Mouse (Mus musculus) heart, postnatal 0 days (tissue): Measurements from ENCODE around the gene Gm42878. TPM values are rescaled to one million over a fixed set of nuclear protein-coding genes. Genes with fewer than 3 reads are reported as not detected.

ENCODE experiments used
- ATAC-seq: fragments of 200-750 bp; cut with Nextera tagmentation; 2 replicates; pipeline ENCODE4 v1.8.0; 2017; ENCODE audit warnings: low read depth, moderate number of reproducible peaks, moderate library complexity; ENCODE audit not compliant: insufficient read depth
- DNase-seq: peaks from one replicate; pipeline ENCODE4 v3.0.0-alpha.2; 2016; ENCODE audit warnings: low spot score
- H3K27ac ChIP-seq: fragments of 300-500 bp; sonication (generic); 2 replicates; pipeline ENCODE4 v1.5.1; 2014; ENCODE audit warnings: low read depth, mild to moderate bottlenecking
- H3K27me3 ChIP-seq: fragments of 300-500 bp; sonication (generic); 2 replicates; pipeline ENCODE4 v1.6.1; 2014; ENCODE audit warnings: low read length, mixed read lengths; ENCODE audit not compliant: control insufficient read depth, insufficient read depth
- H3K36me3 ChIP-seq: fragments of 300-500 bp; sonication (generic); replicated peaks from 2 replicates; pipeline ENCODE4 v1.6.1; 2014; ENCODE audit warnings: low read length, mixed read lengths; ENCODE audit not compliant: control insufficient read depth, insufficient read depth
- H3K4me1 ChIP-seq: fragments of 300-500 bp; sonication (generic); 2 replicates; pipeline ENCODE4 v1.6.1; 2014; ENCODE audit warnings: antibody characterized with exemption; ENCODE audit not compliant: control insufficient read depth, insufficient read depth
- H3K4me2 ChIP-seq: fragments of 300-500 bp; sonication (generic); 2 replicates; pipeline ENCODE4 v1.6.1; 2014; ENCODE audit warnings: low read depth, mild to moderate bottlenecking, low read length, moderate library complexity
- H3K4me3 ChIP-seq: fragments of 300-500 bp; sonication (generic); 2 replicates; pipeline ENCODE4 v1.5.1; 2014; ENCODE audit warnings: low read depth, low read length
- H3K9ac ChIP-seq: fragments of 300-500 bp; sonication (generic); replicated peaks from 2 replicates; pipeline ENCODE4 v1.6.1; 2014; ENCODE audit warnings: low read depth, low read length, mixed read lengths
- H3K9me3 ChIP-seq: fragments of 300-500 bp; sonication (generic); replicated peaks from 2 replicates; pipeline ENCODE4 v1.6.1; 2016; ENCODE audit warnings: low read length; ENCODE audit not compliant: control insufficient read depth
- CTCF ChIP-seq: IDR thresholded peaks from 2 replicates; pipeline ENCODE4 v1.5.1; 2016; ENCODE audit warnings: antibody characterized with exemption, control low read depth, low read depth
- EP300 ChIP-seq: IDR thresholded peaks from 2 replicates; pipeline ENCODE4 v1.6.1; 2016; ENCODE audit warnings: antibody characterized with exemption, low read depth
- WGBS: fragments of 180-500 bp; shearing (Covaris S2); extraction: QIAGEN DNeasy Blood & Tissue Kit; methylation state at CpG from one replicate; pipeline ENCODE4 v1.1.7; 2014; 5-methylcytosine and 5-hydroxymethylcytosine counted together
- polyA plus RNA-seq: library from polyadenylated mRNA; unstranded; fragments of >200 nt; fragmentation: Nextera tagmentation; extraction: Ambion mirVana; gene quantifications from 2 replicates; pipeline ENCODE4 v1.2.1, GENCODE M21; 2015
- total RNA-seq: library from RNA; depleted of rRNA; stranded (reverse); fragments of >200 nt; gene quantifications from 2 replicates; pipeline ENCODE4 v1.2.3, GENCODE M21; 2014; ENCODE audit warnings: low replicate concordance

Gm42878 gene
- total and polyA plus RNA-seq, 2 experiments from 2014 or later = 0.11 TPM; not detected in 1

- H3K9ac ChIP-seq = no peak overlapping the region
- no peak overlapping the region for H3K4me3 ChIP-seq
- TF ChIP-seq CTCF = no peak
- TF ChIP-seq EP300 = no peak
- no peaks in the 10 kb centered on the region for H3K9me3 ChIP-seq
- ATAC-seq = no peak
- no peak for DNase-seq
- H3K27me3 ChIP-seq = no peaks in the 10 kb centered on the region
- H3K4me2 ChIP-seq = no peak overlapping the region
- H3K36me3 ChIP-seq = peaks cover 16% of the 10 kb centered on the region
- H3K27ac ChIP-seq = no peak overlapping the region
- 79% methylated on average over 13 of the region's 13 CpGs for WGBS
- H3K4me1 ChIP-seq = no peaks in the 10 kb centered on the region
Observed at GRCm38 (mm10) chr5:121574145-121574544, 28.9 kb upstream of the Gm42878 start.

DNA sequence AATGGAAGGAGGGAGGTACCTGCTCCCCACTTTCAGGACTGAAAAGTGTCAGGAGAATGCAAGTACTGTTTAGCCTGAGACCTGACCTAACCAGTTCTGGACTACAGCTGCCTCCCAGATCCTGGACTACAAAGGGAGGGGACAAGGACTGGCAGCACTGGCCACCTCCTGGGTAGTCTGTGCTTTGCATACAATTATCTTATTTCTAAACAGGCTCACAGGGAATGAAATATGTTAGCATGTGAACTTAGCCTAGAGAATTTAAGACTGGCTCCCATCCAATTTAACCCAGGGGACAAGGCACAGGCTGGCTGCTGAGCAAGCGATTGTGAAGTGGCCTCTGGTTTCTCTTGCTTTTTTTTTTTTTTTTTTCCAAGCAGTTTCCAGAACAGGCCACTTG lies 25.5 kb upstream of the Gm42878 start:
- Histone ChIP-seq H3K4me2 (no peak overlapping the region), H3K36me3 (peaks cover 15% of the 10 kb centered on the region), H3K4me3 (no peak overlapping the region), H3K9me3 (no peaks in the 10 kb centered on the region), H3K9ac (no peak overlapping the region), H3K27ac (no peak overlapping the region), H3K4me1 (no peaks in the 10 kb centered on the region), H3K27me3 (no peaks in the 10 kb centered on the region)
- DNase-seq (no peak), ATAC-seq (peak; percentile 28; the same call in 1 of the 2 replicates)
- TF ChIP-seq EP300 = no peak
- no peak for TF ChIP-seq CTCF
- WGBS = 57% methylated on average over 1 of the region's 1 CpGs

DNA sequence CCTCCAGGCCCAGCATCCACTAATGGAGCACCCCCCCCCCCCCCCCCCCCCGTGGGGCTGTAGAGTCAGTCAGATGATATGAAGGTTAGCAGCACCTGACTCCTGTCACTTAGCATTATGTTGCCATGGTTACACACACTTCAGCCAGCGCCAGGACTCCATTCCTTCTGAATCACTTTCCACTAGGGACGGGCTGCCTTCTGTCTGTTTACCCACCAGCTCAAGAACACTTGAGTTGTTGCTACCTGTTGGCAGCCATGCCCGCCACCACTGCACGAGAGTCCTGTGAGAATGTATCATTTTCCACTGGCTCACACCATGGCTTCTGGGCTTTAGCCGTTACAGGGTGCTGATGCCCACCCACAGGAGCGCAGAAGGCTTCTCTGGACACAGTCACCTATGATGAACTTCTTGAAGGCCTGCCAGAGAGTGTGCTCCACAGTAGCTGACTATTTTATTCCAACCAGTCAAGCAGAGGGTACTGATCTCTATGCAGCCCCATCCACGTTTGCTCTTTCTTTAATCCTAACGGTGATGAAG lies 24.7 kb upstream of the Gm42878 start:
- H3K4me1 ChIP-seq = no peaks in the 10 kb centered on the region
- no peaks in the 10 kb centered on the region for H3K27me3 ChIP-seq
- H3K9me3 ChIP-seq = no peaks in the 10 kb centered on the region
- no peak overlapping the region for H3K9ac ChIP-seq
- TF ChIP-seq EP300 (no peak), CTCF (no peak)
- no peak for DNase-seq
- ATAC-seq = no peak
- WGBS = 81% methylated on average over 9 of the region's 9 CpGs
- H3K27ac ChIP-seq = no peak overlapping the region
- no peak overlapping the region for H3K4me3 ChIP-seq
- no peak overlapping the region for H3K4me2 ChIP-seq
- peaks cover 15% of the 10 kb centered on the region for H3K36me3 ChIP-seq

DNA sequence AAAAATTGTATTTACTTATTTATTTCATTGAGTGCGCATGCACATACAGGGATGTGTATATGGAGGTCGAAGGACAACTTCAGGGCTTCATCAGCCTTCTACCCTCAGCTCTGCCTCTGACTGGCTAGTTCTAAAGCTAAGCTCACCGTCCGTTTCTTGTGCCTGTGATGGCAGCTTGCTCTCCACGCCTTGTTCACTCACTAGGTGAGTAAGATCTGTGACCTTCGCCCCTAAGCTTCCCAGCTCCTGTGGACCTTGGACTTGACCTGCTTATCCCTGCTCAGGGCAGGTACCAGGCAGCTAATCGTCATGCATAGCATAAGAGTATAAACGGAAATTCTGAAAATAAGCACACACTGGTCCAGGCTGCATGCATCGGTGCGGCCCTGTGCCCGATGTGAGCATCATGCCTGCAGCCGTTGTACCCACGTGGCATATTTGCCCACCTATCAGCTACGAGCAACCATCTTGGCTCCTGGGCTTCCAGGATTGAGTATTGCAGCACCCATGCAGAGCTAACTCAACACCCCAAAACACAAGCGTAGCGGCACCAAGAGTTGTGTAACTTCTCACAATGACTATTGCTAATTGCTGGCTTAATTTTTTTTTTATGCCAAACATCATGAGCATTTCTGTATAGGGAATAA lies 20.9 kb upstream of the Gm42878 start:
- no peaks in the 10 kb centered on the region for H3K27me3 ChIP-seq
- H3K4me3 ChIP-seq = no peak overlapping the region
- no peaks in the 10 kb centered on the region for H3K4me1 ChIP-seq
- ATAC-seq = no peak
- 88% methylated on average over 16 of the region's 16 CpGs for WGBS
- TF ChIP-seq EP300 (no peak), CTCF (no peak)
- H3K9ac ChIP-seq = no peak overlapping the region
- H3K4me2 ChIP-seq = no peak overlapping the region
- no peaks in the 10 kb centered on the region for H3K9me3 ChIP-seq
- no peak for DNase-seq
- H3K36me3 ChIP-seq = peaks cover 3% of the 10 kb centered on the region
- H3K27ac ChIP-seq = no peak overlapping the region

DNA sequence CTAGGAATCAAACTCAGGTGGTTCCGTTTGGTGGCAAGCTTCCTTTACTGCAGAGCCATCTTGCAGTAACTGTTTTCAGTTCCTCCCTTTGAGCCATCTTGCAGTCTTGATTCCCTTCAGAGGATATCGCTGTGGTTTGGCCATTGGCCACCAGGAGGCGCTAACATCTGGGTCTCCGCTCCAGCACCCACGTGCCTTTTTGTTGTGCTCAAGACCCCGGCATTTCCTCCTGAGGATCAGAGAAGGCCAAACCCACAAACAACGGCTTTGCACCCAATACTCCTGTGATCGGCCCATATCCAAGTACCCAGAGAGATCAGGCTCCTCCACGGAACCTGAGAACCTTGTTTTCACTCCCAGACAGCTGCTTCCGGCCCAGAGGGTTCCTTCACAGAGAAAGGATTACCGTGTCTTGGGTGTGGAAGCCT lies 19.2 kb upstream of the Gm42878 start:
- Histone ChIP-seq H3K36me3 (peaks cover 3% of the 10 kb centered on the region), H3K4me1 (no peaks in the 10 kb centered on the region), H3K9ac (no peak overlapping the region; the same call in 1 of the 2 replicates), H3K27ac (no peak overlapping the region), H3K9me3 (no peaks in the 10 kb centered on the region), H3K4me2 (peak overlapping the region; percentile 48), H3K4me3 (no peak overlapping the region; the same call in 1 of the 2 replicates), H3K27me3 (no peaks in the 10 kb centered on the region)
- DNase-seq (peak; percentile 82), ATAC-seq (peak; percentile 55)
- no peak for TF ChIP-seq EP300
- peak; percentile 78 for TF ChIP-seq CTCF
- 5% methylated on average over 11 of the region's 11 CpGs for WGBS

- ATAC-seq (no peak), DNase-seq (no peak)
- Histone ChIP-seq H3K36me3 (no peaks in the 10 kb centered on the region; the same call in 1 of the 2 replicates), H3K4me1 (no peaks in the 10 kb centered on the region), H3K27ac (no peak overlapping the region), H3K9ac (no peak overlapping the region), H3K9me3 (no peaks in the 10 kb centered on the region), H3K27me3 (no peaks in the 10 kb centered on the region), H3K4me2 (no peak overlapping the region), H3K4me3 (no peak overlapping the region)
- TF ChIP-seq EP300 (no peak), CTCF (no peak)
- 74% methylated on average over 3 of the region's 3 CpGs for WGBS
Observed at GRCm38 (mm10) chr5:121562436-121562835, 17.2 kb upstream of the Gm42878 start.
